ENCODE assay signal across 18 mouse cellular contexts in the genomic region with DNA sequence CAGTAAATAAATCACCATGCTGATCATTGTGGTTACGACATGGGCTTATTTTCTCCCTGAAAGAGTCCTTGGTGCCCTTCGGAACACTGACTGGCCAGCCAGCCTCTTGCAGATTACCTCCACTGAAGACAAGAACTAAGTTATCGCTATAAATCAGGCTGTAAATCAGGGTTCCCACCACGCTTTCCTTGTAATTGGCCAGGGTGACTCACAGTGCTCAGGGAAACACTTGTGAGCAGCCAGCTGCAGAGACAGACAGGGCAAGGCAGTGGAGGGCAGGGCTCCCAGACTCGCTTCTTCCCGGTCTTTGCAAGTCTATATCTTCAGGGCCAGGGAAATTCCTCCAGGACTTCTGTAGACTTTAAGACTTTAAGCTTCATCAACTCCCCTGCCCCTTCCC. TPM values are rescaled to one million over a fixed set of nuclear protein-coding genes. Genes with fewer than 3 reads are reported as not detected.
DNase-seq lines count a peak whose midpoint lies in the region; ATAC-seq and TF ChIP-seq lines count a peak whose summit lies in the region.
"Had no signal": no experiment of that assay in that cellular context is flagged by ENCODE, and none has a peak within 500 bp of the region (broad histone marks: within the 10 kb centered on the region; RNA-seq: fewer than 3 reads in every experiment).

No protein-coding gene starts in this region.

- H3K79me2 ChIP-seq in C2C12 (ENCODE audit: control insufficient read depth, insufficient read depth) = no peaks in the 10 kb centered on the region

- H3ac ChIP-seq in C2C12 (ENCODE audit: control insufficient read depth, insufficient read length, low read depth) = no peak overlapping the region

- no peak for TF ChIP-seq CTCF in C2C12 (IDR thresholded peaks at IDR 0.05; ENCODE audit: control insufficient read depth, insufficient read depth, insufficient read length)
- TF ChIP-seq CTCF in small intestine, adult 2 months (IDR thresholded peaks at IDR 0.05; ENCODE audit: extremely low read depth, insufficient read length, insufficient replicate concordance, low read depth, low read length) = no peak

- peak overlapping the region; percentile 32; the same call in 1 of the 2 replicates for H3K4me2 ChIP-seq in kidney, embryonic 15.5 days
- H3K4me2 ChIP-seq: forebrain, embryonic 12.5 days; hindbrain, embryonic 12.5 days; limb, embryonic 13.5 days; liver, embryonic 15.5 days had no signal

- H3K9me3 ChIP-seq in kidney, embryonic 15.5 days (replicated peaks) = no peaks in the 10 kb centered on the region
- H3K9me3 ChIP-seq: forebrain, embryonic 12.5 days; hindbrain, embryonic 12.5 days; limb, embryonic 13.5 days; liver, embryonic 15.5 days had no signal

- no peak for TF ChIP-seq POLR2A in small intestine, adult 2 months (IDR thresholded peaks at IDR 0.05; ENCODE audit: low read depth, low read length)

- H3K9ac ChIP-seq in kidney, embryonic 15.5 days = no peak overlapping the region
- H3K9ac ChIP-seq: forebrain, embryonic 12.5 days; hindbrain, embryonic 12.5 days; limb, embryonic 13.5 days; liver, embryonic 15.5 days had no signal

- DNase-seq in kidney, postnatal 10 days = no peak
- DNase-seq in adrenal gland, postnatal 25 days = peak; percentile 13
- DNase-seq in layer of hippocampus, postnatal 36 days = no peak
- no peak for DNase-seq in gastrocnemius, postnatal 10 days
- DNase-seq: cerebellum, adult 11 months; cerebellum, postnatal 25 days; gastrocnemius, postnatal 25 days; lung, postnatal 10 days; midbrain, embryonic 14.5 days; thymus, postnatal 36 days had no signal

- H3K4me1 ChIP-seq in kidney, embryonic 15.5 days = peaks cover 10% of the 10 kb centered on the region
- H3K4me1 ChIP-seq in small intestine, adult 2 months (ENCODE audit: control insufficient read depth, insufficient read depth, insufficient read length, low read length) = peaks cover 6% of the 10 kb centered on the region; the same call in 1 of the 2 replicates
- H3K4me1 ChIP-seq: forebrain, embryonic 12.5 days; hindbrain, embryonic 12.5 days; liver, embryonic 15.5 days had no signal

- H3K79me3 ChIP-seq in C2C12 (ENCODE audit: low read depth) = no peaks in the 10 kb centered on the region

- 5% methylated on average over 6 of the region's 6 CpGs for WGBS in kidney, embryonic 15.5 days
- WGBS in small intestine, adult 2 months = 16% methylated on average over 6 of the region's 6 CpGs

- ATAC-seq in kidney, embryonic 15.5 days (replicated peaks; ENCODE audit: low FRiP score) = peak; percentile 70
- ATAC-seq: inflammation-experienced regulatory T-cells, adult 6 months had no signal

- H3K27ac ChIP-seq in kidney, embryonic 15.5 days = no peak overlapping the region
- H3K27ac ChIP-seq in small intestine, adult 2 months (ENCODE audit: insufficient read depth, low read depth, low read length) = peak overlapping the region; percentile 95
- H3K27ac ChIP-seq: forebrain, embryonic 12.5 days; hindbrain, embryonic 12.5 days; limb, embryonic 13.5 days; liver, embryonic 15.5 days had no signal

- peaks cover 19% of the 10 kb centered on the region for H3K27me3 ChIP-seq in kidney, embryonic 15.5 days
- H3K27me3 ChIP-seq in C2C12 (ENCODE audit: control insufficient read depth, insufficient read depth, insufficient read length) = no peaks in the 10 kb centered on the region
- H3K27me3 ChIP-seq in small intestine, adult 2 months (ENCODE audit: control insufficient read depth, insufficient read depth, low read length) = no peaks in the 10 kb centered on the region
- H3K27me3 ChIP-seq: hindbrain, embryonic 12.5 days; limb, embryonic 13.5 days; liver, embryonic 15.5 days had no signal

- H3K36me3 ChIP-seq in kidney, embryonic 15.5 days = no peaks in the 10 kb centered on the region
- H3K36me3 ChIP-seq in C2C12 (ENCODE audit: control insufficient read depth, insufficient read depth) = no peaks in the 10 kb centered on the region
- no peaks in the 10 kb centered on the region for H3K36me3 ChIP-seq in small intestine, adult 2 months (ENCODE audit: control insufficient read depth, insufficient read depth, low read length)
- H3K36me3 ChIP-seq: forebrain, embryonic 12.5 days; hindbrain, embryonic 12.5 days; limb, embryonic 13.5 days; liver, embryonic 15.5 days had no signal

- H3K4me3 ChIP-seq in kidney, embryonic 15.5 days (replicated peaks) = no peak overlapping the region
- H3K4me3 ChIP-seq in C2C12 (ENCODE audit: insufficient read depth, poor library complexity, severe bottlenecking) = no peak overlapping the region
- no peak overlapping the region for H3K4me3 ChIP-seq in small intestine, adult 2 months (ENCODE audit: low read depth, low read length)
- H3K4me3 ChIP-seq: forebrain, embryonic 12.5 days; hindbrain, embryonic 12.5 days; limb, embryonic 13.5 days; liver, embryonic 15.5 days had no signal

TF ChIP-seq in C2C12, 6 proteins besides CTCF, POLR2A, EP300 and RAD21:
- peak; percentile 25 for TF ChIP-seq MYOD1 (IDR thresholded peaks at IDR 0.05; ENCODE audit: control insufficient read depth, insufficient read length, low read depth)
- TF ChIP-seq MYOG (IDR thresholded peaks at IDR 0.05; ENCODE audit: control insufficient read depth, extremely low read depth, insufficient read length) = no peak

RNA-seq across cellular contexts. Expression of gene Egln3, which starts 10.8 kb away (rescaled TPM):
- 14.3 and 15.3 TPM in 2 replicates for polyA plus RNA-seq in kidney, embryonic 15.5 days (2015; fragmentation: Nextera tagmentation; extraction: Ambion mirVana)
- 46.5 TPM for polyA plus RNA-seq in C2C12 (2012; fragmentation: generic; extraction: Trizol)
- total RNA-seq in adrenal gland, postnatal 25 days (2021) = 3.5 and 4.0 TPM in 2 replicates
- 26.9 and 51.8 TPM in 2 replicates for polyA plus RNA-seq in small intestine, adult 2 months (2012; rRNA removed)
- 1 to 10 TPM; 4.9 to 5.2 TPM for total RNA-seq in layer of hippocampus, postnatal 36 days (2021)
- 10 to 100 TPM; 14.2 to 15.3 TPM for total RNA-seq in gastrocnemius, postnatal 10 days (2021)
